Mouse (Mus musculus) embryonic facial prominence, embryonic 12.5 days (tissue): Measurements from ENCODE around the gene Rapgef1. TPM values are rescaled to one million over a fixed set of nuclear protein-coding genes. Genes with fewer than 3 reads are reported as not detected.

Source experiments
- ATAC-seq: fragments of 200-750 bp; cut with Nextera tagmentation; 2 replicates; pipeline ENCODE4 v1.8.0; 2017; ENCODE audit not compliant: insufficient number of reproducible peaks, insufficient read depth, low FRiP score, low TSS enrichment
- H3K27ac ChIP-seq: fragments of 300-500 bp; sonication (generic); 2 replicates; pipeline ENCODE4 v1.5.1; 2016; ENCODE audit warnings: mild to moderate bottlenecking
- H3K27me3 ChIP-seq: fragments of 300-500 bp; sonication (generic); 2 replicates; pipeline ENCODE4 v1.6.1; 2016; ENCODE audit warnings: mild to moderate bottlenecking, moderate library complexity
- H3K36me3 ChIP-seq: fragments of 300-500 bp; sonication (generic); 2 replicates; pipeline ENCODE4 v1.6.1; 2016; ENCODE audit warnings: mild to moderate bottlenecking
- H3K4me1 ChIP-seq: fragments of 300-500 bp; sonication (generic); 2 replicates; pipeline ENCODE4 v1.6.1; 2016
- H3K4me2 ChIP-seq: fragments of 300-500 bp; sonication (generic); replicated peaks from 2 replicates; pipeline ENCODE4 v1.6.1; 2016; ENCODE audit warnings: mild to moderate bottlenecking, moderate library complexity
- H3K4me3 ChIP-seq: fragments of 300-500 bp; sonication (generic); 2 replicates; pipeline ENCODE4 v1.5.1; 2016; ENCODE audit warnings: mild to moderate bottlenecking
- H3K9ac ChIP-seq: fragments of 300-500 bp; sonication (generic); 2 replicates; pipeline ENCODE4 v1.6.1; 2016; ENCODE audit warnings: mild to moderate bottlenecking, moderate library complexity
- H3K9me3 ChIP-seq: fragments of 300-500 bp; sonication (generic); 2 replicates; pipeline ENCODE4 v1.6.1; 2016; ENCODE audit warnings: mild to moderate bottlenecking, moderate library complexity
- WGBS: fragments of 180-500 bp; shearing (Covaris S2); methylation state at CpG from one replicate; pipeline ENCODE4 v1.1.7; 2016; 5-methylcytosine and 5-hydroxymethylcytosine counted together
- polyA plus RNA-seq: library from polyadenylated mRNA; unstranded; fragments of >200 nt; fragmentation: Nextera tagmentation; extraction: Ambion mirVana; gene quantifications from 2 replicates; pipeline ENCODE4 v1.2.1, GENCODE M21; 2016

The Rapgef1 gene
- polyA plus RNA-seq, 1 experiment from 2014 or later: 20.3 TPM

- Histone ChIP-seq H3K9me3 (no peaks in the 10 kb centered on the region), H3K4me1 (no peaks in the 10 kb centered on the region), H3K4me3 (no peak overlapping the region), H3K4me2 (no peak overlapping the region), H3K27ac (no peak overlapping the region), H3K27me3 (no peaks in the 10 kb centered on the region), H3K9ac (no peak overlapping the region), H3K36me3 (peaks cover 8% of the 10 kb centered on the region; the same call in 1 of the 2 replicates)
- WGBS: 80% methylated on average over 5 of the region's 5 CpGs
- ATAC-seq: no peak
Observed at GRCm38 (mm10) chr2:29677842-29678241, 58.3 kb downstream of the Rapgef1 start.

- peaks cover 8% of the 10 kb centered on the region; the same call in 1 of the 2 replicates for H3K36me3 ChIP-seq
Observed at GRCm38 (mm10) chr2:29678524-29678923, 59.0 kb downstream of the Rapgef1 start.

GRCm38 (mm10) chr2:29679710-29680584 is 60.4 kb downstream of the Rapgef1 start:
- ATAC-seq: no peak

More at GRCm38 (mm10) chr2:29678524-29678923, 59.0 kb downstream of the Rapgef1 start:
- ATAC-seq: no peak
- no peak overlapping the region for H3K4me2 ChIP-seq
- WGBS: 60% methylated on average over 3 of the region's 3 CpGs
- H3K27me3 ChIP-seq: no peaks in the 10 kb centered on the region
- H3K4me1 ChIP-seq: no peaks in the 10 kb centered on the region
- no peak overlapping the region for H3K4me3 ChIP-seq
- no peaks in the 10 kb centered on the region for H3K9me3 ChIP-seq
- H3K9ac ChIP-seq: no peak overlapping the region
- no peak overlapping the region for H3K27ac ChIP-seq

DNA sequence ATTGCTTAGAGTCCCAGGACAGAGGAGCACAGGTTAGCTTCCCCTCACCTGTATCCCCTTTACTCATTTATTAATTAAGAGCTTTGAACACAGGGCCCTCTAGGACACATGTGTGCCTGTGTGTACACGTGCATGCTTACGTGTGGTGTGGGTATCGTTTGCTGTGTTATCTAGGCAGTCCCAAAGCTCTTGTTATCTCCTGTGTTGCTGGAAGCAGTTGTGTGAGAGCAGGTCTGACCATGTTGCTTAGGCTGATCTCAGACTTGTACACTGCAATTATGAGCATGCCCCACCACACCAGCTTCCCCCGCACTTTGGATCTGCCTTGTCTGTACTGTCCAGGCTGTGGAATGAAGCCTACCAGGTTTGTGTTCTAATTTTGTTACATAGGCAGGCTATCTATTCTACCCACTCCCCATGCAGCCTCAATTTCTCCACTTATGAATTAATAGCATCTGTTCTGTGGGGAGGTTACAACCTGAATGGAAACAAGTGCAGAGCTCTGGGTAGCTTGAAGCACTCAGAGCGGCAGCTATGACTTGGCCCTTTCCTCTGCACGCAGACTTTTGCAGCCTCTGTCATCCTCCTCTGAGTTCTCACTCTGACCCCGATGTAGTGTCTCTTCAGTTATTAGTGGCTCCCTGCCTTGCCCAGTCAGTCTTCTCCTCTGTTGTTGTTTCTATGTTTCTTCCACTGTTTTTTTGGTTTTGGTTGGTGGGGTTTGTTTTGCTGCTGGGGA is 63.9 kb downstream of the Rapgef1 start:
- Histone ChIP-seq H3K9ac (no peak overlapping the region), H3K27me3 (no peaks in the 10 kb centered on the region), H3K4me1 (no peaks in the 10 kb centered on the region), H3K27ac (no peak overlapping the region), H3K36me3 (peaks cover 8% of the 10 kb centered on the region; the same call in 1 of the 2 replicates), H3K9me3 (no peaks in the 10 kb centered on the region), H3K4me2 (no peak overlapping the region), H3K4me3 (no peak overlapping the region)
- 95% methylated on average over 7 of the region's 7 CpGs for WGBS
- no peak for ATAC-seq

More at GRCm38 (mm10) chr2:29679710-29680584, 60.4 kb downstream of the Rapgef1 start:
- Histone ChIP-seq H3K4me3 (no peak overlapping the region), H3K4me1 (no peaks in the 10 kb centered on the region), H3K36me3 (peaks cover 8% of the 10 kb centered on the region; the same call in 1 of the 2 replicates), H3K27me3 (no peaks in the 10 kb centered on the region), H3K9ac (no peak overlapping the region), H3K9me3 (no peaks in the 10 kb centered on the region), H3K27ac (no peak overlapping the region), H3K4me2 (no peak overlapping the region)
- WGBS: 92% methylated on average over 6 of the region's 6 CpGs

- no peak for ATAC-seq
- peaks cover 11% of the 10 kb centered on the region for H3K36me3 ChIP-seq
- WGBS: 54% methylated on average over 2 of the region's 2 CpGs
Observed at GRCm38 (mm10) chr2:29684498-29684897, 65.0 kb downstream of the Rapgef1 start.

DNA sequence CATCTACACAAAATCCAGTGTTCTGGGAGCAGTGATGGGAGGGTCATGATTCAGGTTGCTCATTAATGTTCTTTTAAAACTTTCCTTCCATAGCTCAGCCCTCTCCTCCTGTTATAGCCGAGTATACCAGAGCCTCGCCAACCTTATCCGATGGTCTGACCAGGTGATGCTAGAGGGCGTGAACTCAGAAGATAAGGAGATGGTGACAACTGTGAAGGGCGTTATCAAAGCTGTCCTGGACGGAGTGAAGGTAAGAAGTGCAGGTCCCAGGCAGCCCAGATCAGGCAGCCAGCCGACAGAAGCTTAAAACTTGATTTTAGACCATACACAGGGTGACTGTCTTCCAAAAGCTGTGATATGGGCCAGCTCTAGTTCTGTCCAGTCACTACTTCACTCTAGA is 69.5 kb downstream of the Rapgef1 start:
- Histone ChIP-seq H3K4me1 (no peaks in the 10 kb centered on the region), H3K36me3 (peaks cover 46% of the 10 kb centered on the region), H3K9ac (no peak overlapping the region), H3K27ac (no peak overlapping the region), H3K4me2 (no peak overlapping the region), H3K9me3 (no peaks in the 10 kb centered on the region), H3K4me3 (no peak overlapping the region), H3K27me3 (no peaks in the 10 kb centered on the region)
- 91% methylated on average over 7 of the region's 7 CpGs for WGBS
- no peak for ATAC-seq

More at GRCm38 (mm10) chr2:29684498-29684897, 65.0 kb downstream of the Rapgef1 start:
- Histone ChIP-seq H3K4me1 (no peaks in the 10 kb centered on the region), H3K9me3 (no peaks in the 10 kb centered on the region), H3K27me3 (no peaks in the 10 kb centered on the region), H3K9ac (no peak overlapping the region), H3K4me3 (no peak overlapping the region), H3K27ac (no peak overlapping the region), H3K4me2 (no peak overlapping the region)

- no peaks in the 10 kb centered on the region for H3K9me3 ChIP-seq
- no peak for ATAC-seq
- H3K4me3 ChIP-seq: no peak overlapping the region
- no peak overlapping the region for H3K4me2 ChIP-seq
- WGBS: 93% methylated on average over 2 of the region's 2 CpGs
- no peak overlapping the region for H3K9ac ChIP-seq
- H3K4me1 ChIP-seq: no peaks in the 10 kb centered on the region
- H3K27ac ChIP-seq: no peak overlapping the region
- H3K36me3 ChIP-seq: peaks cover 51% of the 10 kb centered on the region
- H3K27me3 ChIP-seq: no peaks in the 10 kb centered on the region
Observed at GRCm38 (mm10) chr2:29689495-29689894, 70.0 kb downstream of the Rapgef1 start.

DNA sequence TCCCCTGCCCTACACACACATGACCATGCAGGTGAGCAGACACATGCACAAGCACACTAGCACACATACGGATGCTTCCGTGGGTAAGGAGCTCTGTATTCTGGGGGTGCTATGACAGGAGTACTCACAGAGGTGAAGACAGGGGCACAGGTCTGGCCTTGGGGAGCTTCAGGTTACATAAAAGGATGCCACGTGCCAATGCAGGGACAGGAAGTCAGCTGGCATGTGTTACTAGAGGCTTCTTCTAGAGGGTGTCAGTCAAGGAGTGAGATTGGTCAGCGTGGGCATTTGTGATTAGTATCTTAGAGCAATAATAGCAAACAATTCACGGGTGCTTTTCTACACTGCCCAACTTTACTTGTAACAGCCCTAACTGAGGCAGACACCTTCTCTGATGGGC is 71.5 kb downstream of the Rapgef1 start:
- Histone ChIP-seq H3K4me2 (no peak overlapping the region), H3K9ac (no peak overlapping the region), H3K27me3 (no peaks in the 10 kb centered on the region), H3K4me3 (no peak overlapping the region), H3K27ac (no peak overlapping the region), H3K9me3 (no peaks in the 10 kb centered on the region), H3K4me1 (no peaks in the 10 kb centered on the region), H3K36me3 (peaks cover 56% of the 10 kb centered on the region)
- WGBS: 78% methylated on average over 5 of the region's 5 CpGs
- ATAC-seq: no peak

DNA sequence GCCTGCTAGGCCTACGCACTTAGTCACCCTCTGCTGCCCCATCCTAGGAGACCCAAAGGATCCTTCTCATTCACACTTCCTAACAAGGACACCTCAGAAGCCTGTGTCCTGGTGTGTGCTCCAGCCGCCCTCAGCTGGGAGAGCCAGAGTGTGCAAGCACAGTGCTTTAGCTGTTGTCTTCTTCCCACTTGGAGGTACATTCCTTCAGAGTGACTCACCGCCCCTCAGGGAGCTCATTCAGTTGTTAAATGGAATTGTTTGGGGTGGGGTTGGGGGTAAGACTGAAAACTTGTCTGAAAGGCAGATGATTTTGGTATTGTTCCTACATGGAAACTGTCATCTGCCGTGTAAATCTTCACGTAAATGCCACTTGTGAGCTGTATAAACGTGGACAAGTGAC is 72.0 kb downstream of the Rapgef1 start:
- peaks cover 56% of the 10 kb centered on the region for H3K36me3 ChIP-seq
- no peak for ATAC-seq
- no peak overlapping the region for H3K9ac ChIP-seq
- H3K27me3 ChIP-seq: no peaks in the 10 kb centered on the region
- H3K9me3 ChIP-seq: no peaks in the 10 kb centered on the region
- no peaks in the 10 kb centered on the region for H3K4me1 ChIP-seq
- 77% methylated on average over 6 of the region's 6 CpGs for WGBS
- no peak overlapping the region for H3K27ac ChIP-seq
- no peak overlapping the region for H3K4me3 ChIP-seq
- no peak overlapping the region for H3K4me2 ChIP-seq

DNA sequence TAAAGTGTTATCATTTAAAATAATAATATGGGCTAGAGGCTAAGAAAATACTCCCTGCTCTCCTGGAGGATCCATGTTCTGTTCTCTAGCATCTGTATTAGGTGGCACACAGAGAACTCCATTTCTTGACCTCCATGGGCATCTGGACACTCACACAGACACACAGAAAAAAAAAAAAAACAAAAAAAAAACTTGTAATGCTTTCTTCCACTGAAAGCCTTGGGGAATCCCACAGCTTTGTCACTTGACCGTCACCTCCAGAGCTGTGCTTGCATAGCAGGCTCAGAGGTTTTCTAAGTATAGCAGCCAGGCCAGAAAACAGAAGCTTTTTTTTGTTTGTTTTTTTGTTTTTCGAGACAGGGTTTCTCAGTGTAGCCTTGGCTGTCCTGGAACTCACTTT is 72.7 kb downstream of the Rapgef1 start:
- H3K36me3 ChIP-seq: peaks cover 56% of the 10 kb centered on the region
- no peak for ATAC-seq
- WGBS: 92% methylated on average over 2 of the region's 2 CpGs
- H3K4me2 ChIP-seq: no peak overlapping the region
- H3K27me3 ChIP-seq: no peaks in the 10 kb centered on the region
- H3K9ac ChIP-seq: no peak overlapping the region
- no peak overlapping the region for H3K27ac ChIP-seq
- no peaks in the 10 kb centered on the region for H3K9me3 ChIP-seq
- H3K4me1 ChIP-seq: no peaks in the 10 kb centered on the region
- no peak overlapping the region for H3K4me3 ChIP-seq

GRCm38 (mm10) chr2:29696207-29696800 is 76.8 kb downstream of the Rapgef1 start:
- Histone ChIP-seq H3K36me3 (peaks cover 67% of the 10 kb centered on the region), H3K9ac (no peak overlapping the region)
- WGBS: 78% methylated on average over 7 of the region's 7 CpGs

More at GRCm38 (mm10) chr2:29696207-29696800, 76.8 kb downstream of the Rapgef1 start:
- H3K4me2 ChIP-seq: no peak overlapping the region
- no peaks in the 10 kb centered on the region for H3K4me1 ChIP-seq
- ATAC-seq: no peak
- no peaks in the 10 kb centered on the region for H3K27me3 ChIP-seq
- H3K9me3 ChIP-seq: no peaks in the 10 kb centered on the region
- no peak overlapping the region for H3K27ac ChIP-seq
- H3K4me3 ChIP-seq: no peak overlapping the region
